Mouse (Mus musculus) Muller cell, postnatal 12 days (primary cell): ENCODE measurements around the gene Ptpra.
A peak's percentile ranks its signal among the peaks of the same experiment; 100 is the strongest.

Source experiments
- DNase-seq: peaks from one replicate; pipeline ENCODE4 v3.0.0-alpha.2; 2015; ENCODE audit errors: inconsistent ontology term

Ptpra gene

GRCm38 (mm10) chr2:130558015-130558414, 107.9 kb downstream of the Ptpra start:
- DNase-seq: no peak

GRCm38 (mm10) chr2:130563212-130564055, 113.4 kb downstream of the Ptpra start, which contains the start of gene Mrps26:
Gene Mrps26 (plus strand): TSS chr2:130563742.
- peak; percentile 97 for DNase-seq

DNA sequence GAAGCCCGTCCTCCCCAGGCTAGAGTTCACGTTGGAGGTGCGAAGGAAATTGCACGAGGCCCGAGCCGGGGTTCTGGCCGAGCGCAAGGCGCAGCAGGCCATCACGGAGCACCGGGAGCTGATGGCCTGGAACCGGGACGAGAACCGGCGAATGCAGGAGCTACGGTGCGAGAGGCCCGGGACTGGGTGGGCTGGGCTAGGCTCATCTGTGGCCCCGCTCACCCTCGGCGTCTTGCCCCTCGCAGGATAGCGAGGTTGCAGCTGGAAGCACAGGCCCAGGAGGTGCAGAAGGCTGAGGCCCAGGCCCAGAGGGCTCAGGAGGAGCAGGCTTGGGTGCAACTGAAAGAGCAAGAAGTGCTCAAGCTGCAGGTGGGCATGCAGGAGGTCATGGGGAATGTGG, 114.0 kb downstream of the Ptpra start:
- DNase-seq: no peak

DNA sequence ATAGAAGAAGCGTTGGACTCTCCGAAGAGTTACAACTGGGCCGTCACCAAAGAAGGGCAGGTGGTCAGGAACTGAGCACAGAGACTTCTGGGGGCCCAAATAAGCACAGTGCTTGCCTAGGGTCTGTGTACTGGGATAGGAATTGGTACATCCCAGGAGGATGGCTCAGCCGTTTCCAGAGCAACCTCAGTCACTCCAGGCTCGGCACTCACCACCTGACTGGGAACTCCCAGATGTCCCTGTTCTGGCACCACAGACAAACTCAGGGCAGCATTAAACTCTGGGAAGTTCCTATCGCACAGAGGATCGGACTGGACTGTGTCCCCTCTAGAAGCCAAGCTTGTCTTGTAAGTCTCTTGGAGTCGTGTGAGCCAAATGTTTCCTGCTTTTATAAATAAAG, 114.9 kb downstream of the Ptpra start:
- no peak for DNase-seq

DNA sequence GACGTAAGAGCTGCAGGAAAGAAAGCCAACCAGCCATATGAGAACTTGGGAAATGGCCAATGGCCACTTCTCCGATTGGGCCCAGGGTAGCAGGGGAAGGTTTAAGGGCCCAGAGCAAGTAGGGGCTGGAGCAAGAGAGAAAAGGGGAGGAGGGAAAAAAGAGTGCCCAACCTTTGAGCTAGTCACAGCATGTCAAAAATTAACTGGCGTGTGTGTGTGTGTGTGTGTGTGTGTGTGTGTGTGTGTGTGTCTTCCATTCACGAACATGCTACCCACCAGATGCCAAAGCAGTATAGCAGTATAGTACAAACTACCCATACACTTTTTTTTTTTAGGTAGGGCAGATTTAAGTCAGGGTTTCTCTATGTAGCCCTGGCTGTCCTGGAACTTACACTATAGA, 118.8 kb downstream of the Ptpra start:
- DNase-seq: no peak

- no peak for DNase-seq
Observed at GRCm38 (mm10) chr2:130569926-130570325, 119.8 kb downstream of the Ptpra start.

- DNase-seq: no peak
Observed at GRCm38 (mm10) chr2:130574960-130575359, 124.9 kb downstream of the Ptpra start.

DNA sequence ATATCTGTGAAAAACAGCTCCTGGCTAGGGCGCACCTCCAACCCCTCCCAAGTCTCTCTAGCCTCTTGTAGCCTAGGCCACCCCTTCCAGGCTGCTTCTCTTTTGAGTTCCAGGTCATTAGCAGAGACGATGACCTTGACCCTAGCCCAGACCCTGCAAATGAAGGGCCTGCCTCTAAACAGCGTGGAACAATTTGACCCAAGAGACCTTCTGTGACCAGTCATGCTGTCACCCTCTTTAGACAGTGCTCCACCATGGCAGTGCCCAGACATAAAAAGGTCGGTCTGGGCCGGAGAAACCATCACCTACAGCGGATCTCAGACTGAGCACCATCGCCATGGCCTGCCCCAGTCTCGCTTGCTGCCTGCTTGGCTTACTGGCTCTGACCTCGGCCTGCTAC, 125.8 kb downstream of the Ptpra start, which contains the start of gene Oxt:
Gene Oxt, plus strand, starts transcription at position 301 of the 400 bp plus-strand sequence.
- DNase-seq: no peak

DNA sequence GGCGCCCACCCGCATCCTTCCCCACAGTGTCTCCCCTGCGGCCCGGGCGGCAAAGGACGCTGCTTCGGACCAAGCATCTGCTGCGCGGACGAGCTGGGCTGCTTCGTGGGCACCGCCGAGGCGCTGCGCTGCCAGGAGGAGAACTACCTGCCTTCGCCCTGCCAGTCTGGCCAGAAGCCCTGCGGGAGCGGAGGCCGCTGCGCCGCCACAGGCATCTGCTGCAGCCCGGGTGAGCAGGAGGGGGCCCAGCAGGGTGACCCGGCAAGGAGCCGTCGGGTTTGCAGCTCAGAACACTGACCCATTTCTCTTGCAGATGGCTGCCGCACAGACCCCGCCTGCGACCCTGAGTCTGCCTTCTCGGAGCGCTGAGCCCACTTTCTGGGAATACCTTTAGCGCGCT, 126.5 kb downstream of the Ptpra start:
- DNase-seq: peak; percentile 33

DNA sequence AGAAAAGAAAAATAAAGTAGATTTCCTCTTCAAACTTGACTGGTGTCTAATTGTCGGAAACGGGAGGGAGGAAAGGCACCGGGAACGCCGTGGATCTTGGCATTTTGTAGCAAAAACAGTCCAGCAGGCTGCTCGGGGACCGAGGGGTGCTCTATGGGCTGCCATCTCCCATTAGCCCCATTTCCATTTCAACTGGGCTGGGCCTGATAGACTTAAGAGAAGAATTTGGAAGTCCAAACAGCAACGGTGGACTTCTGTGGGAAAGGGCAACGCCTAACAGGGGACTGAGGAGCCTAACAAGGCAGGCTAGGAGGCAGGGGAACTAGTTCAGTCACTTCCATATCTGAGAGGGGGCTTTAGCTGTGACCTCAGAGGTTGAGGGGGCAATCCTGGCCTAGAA, 126.9 kb downstream of the Ptpra start:
- no peak for DNase-seq

- peak; percentile 42 for DNase-seq
Observed at GRCm38 (mm10) chr2:130577632-130578031, 127.6 kb downstream of the Ptpra start.

GRCm38 (mm10) chr2:130578148-130578547, 128.1 kb downstream of the Ptpra start:
- DNase-seq: peak; percentile 77

DNA sequence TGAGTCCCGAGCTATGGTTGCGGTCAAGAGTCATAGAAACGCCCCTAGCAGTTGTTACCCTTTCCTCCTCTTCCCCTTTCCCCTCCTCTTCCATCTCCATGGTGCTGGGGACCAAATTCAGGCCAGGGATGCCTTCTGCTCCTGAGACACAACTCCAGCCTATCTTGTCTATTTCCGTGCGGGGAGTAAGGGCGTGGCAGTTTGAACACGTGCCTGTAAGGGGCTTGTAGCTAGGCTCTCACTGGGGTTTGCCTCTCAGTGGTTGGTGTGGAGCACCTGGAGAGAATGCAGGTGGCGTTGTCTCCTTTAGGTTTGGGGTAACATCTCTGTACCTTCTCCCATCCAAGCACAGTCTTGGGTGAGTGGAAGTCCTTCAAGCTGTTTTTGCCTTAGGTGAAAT, 129.7 kb downstream of the Ptpra start:
- DNase-seq: no peak

GRCm38 (mm10) chr2:130581201-130581600, 131.1 kb downstream of the Ptpra start:
- DNase-seq: no peak

GRCm38 (mm10) chr2:130582552-130582951, 132.5 kb downstream of the Ptpra start, which contains the start of gene Avp:
Gene Avp (minus strand): TSS chr2:130582554.
- DNase-seq: no peak

DNA sequence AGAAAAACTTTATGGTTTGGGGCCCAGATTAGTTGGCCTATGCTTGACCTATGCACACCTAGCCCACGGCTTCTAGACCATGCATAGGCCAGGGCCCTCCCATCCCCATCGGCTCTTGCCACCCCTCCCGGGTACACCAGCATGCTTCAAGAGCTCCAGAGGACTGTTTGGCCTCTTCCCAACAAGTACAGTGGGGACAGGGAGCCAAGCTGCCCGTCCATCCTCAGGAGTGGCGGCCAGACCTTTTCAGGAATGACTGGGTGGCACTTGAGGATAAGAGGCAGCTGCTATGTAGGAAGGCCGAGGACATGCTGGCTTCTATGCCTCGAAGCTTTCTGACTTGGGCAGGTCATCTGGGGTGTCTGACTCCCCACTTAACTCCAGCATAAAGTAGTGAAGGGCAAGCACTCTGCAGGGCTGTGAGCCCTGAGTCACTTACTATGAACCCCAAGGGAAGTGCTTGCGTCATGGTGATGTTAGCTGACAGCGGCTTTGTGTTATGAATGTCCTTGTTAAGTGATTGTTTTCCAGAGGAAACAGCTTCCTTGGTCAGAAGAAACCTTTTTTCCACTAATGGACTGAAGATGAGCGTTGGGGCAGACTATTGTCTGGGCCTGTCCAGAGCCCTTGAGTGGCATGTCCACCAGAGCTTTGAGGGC, 134.0 kb downstream of the Ptpra start:
- no peak for DNase-seq

GRCm38 (mm10) chr2:130586016-130586415, 135.9 kb downstream of the Ptpra start:
- DNase-seq: no peak

- DNase-seq: no peak
Observed at GRCm38 (mm10) chr2:130588373-130588772, 138.3 kb downstream of the Ptpra start.

- DNase-seq: peak; percentile 72
Observed at GRCm38 (mm10) chr2:130589157-130589556, 139.1 kb downstream of the Ptpra start.

DNA sequence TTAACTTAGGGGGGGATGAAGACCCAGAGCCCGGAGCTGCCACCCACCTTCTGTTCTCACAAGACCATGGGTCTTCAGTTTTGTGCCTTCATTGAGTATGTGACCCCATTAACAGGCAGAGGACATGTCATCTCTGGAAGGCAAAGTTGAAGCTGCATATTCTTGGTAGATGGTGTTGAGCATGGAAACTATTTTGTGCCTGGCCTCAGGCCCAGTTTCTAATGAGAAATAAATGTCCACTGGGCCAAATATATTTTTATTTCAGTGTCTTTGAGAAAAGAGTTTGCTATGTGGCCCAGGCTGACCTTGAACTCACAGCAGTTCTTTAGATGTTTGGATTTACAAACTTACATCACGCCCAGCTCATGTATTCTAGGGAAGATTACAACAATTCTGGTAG, 139.7 kb downstream of the Ptpra start:
- no peak for DNase-seq

DNA sequence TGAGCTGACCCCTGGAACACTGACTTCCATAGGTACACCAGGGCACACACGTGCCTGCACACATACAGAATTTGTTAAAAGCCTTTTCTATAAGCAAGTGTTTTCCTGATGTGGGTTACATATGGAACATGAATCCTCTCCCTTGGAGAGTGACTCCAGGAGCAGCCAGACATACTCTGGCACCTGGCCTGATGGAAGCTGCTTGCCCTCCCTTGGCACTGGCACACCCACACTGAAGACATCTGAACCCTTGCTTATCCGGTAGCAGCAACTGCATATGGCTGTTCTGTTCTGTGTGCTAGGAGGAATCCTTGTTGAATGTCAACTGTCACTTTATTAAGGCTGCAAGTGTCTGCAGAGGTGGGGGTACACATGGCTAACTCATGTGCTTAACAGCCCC, 140.9 kb downstream of the Ptpra start:
- DNase-seq: no peak

DNA sequence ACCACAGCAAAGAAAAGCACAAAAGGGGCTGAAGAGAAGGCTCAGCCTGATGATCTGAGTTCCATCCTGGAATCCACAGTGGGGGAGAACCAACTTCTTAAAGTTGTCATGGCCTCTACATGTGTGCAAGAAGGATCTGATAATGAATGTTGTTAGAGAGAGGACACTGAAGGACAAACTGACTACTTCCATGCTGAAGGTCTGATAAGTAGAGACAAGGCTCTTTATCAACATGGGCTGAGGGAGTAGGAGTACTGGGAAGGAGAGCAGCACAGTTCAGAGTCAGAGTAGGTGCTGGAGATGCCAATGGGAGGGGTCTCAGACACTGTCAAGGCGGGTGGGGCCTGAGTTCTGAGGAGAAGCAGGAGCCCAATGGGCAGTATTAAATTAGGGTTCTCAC, 145.5 kb downstream of the Ptpra start:
- no peak for DNase-seq

GRCm38 (mm10) chr2:130597601-130598010, 147.5 kb downstream of the Ptpra start:
- DNase-seq: no peak
